12 mouse cellular contexts compared by ENCODE assay signal in genomic region chr14:25301336-25302031, GRCm38 (mm10).
A peak's percentile ranks its signal among the peaks of the same experiment; 100 is the strongest.
DNase-seq lines count a peak whose midpoint lies in the region; ATAC-seq lines count a peak whose summit lies in the region.
"Had no signal": no experiment of that assay in that cellular context is flagged by ENCODE, and none has a peak within 500 bp of the region (broad histone marks: within the 10 kb centered on the region; RNA-seq: fewer than 3 reads in every experiment).

No protein-coding gene starts in this region.

- H3K9ac ChIP-seq in midbrain, embryonic 13.5 days (replicated peaks), result no peak overlapping the region
- peak overlapping the region; percentile 5 for H3K9ac ChIP-seq in hindbrain, embryonic 16.5 days (ENCODE audit: low read depth, low read length)
- H3K9ac ChIP-seq: limb, embryonic 12.5 days; lung, embryonic 14.5 days had no signal

- no peak for ATAC-seq in midbrain, embryonic 13.5 days
- ATAC-seq in hindbrain, embryonic 16.5 days, result no peak

- H3K4me1 ChIP-seq in midbrain, embryonic 10.5 days, result peaks cover 47% of the 10 kb centered on the region
- H3K4me1 ChIP-seq in midbrain, embryonic 13.5 days (replicated peaks), result peaks cover 42% of the 10 kb centered on the region
- H3K4me1 ChIP-seq in hindbrain, embryonic 16.5 days (ENCODE audit: control insufficient read depth, insufficient read depth, low read depth, low read length), result peaks cover 7% of the 10 kb centered on the region

- DNase-seq in cerebellum, adult 9-11 months, result peak; percentile 4
- DNase-seq in cerebellum, adult 9-10 months, result no peak
- no peak for DNase-seq in midbrain, embryonic 10.5 days (ENCODE audit: low spot score)
- peak; percentile 72 for DNase-seq in retina, postnatal 1 day
- no peak for DNase-seq in adrenal gland, postnatal 10 days
- no peak for DNase-seq in layer of hippocampus, adult 11-12 months (ENCODE audit: low spot score)
- DNase-seq: gastrocnemius, postnatal 14 days; kidney, adult 18-20 months; lung, embryonic 14.5 days had no signal

- no peak overlapping the region for H3K4me2 ChIP-seq in midbrain, embryonic 13.5 days (replicated peaks)
- peak overlapping the region; percentile 31 for H3K4me2 ChIP-seq in hindbrain, embryonic 16.5 days (ENCODE audit: low read length)
- H3K4me2 ChIP-seq: limb, embryonic 12.5 days; lung, embryonic 14.5 days had no signal

- 51% methylated on average over 9 of the region's 9 CpGs for WGBS in midbrain, embryonic 10.5 days
- whole genome bisulfite sequencing in midbrain, embryonic 13.5 days, result 38% methylated on average over 9 of the region's 9 CpGs
- 45% methylated on average over 9 of the region's 9 CpGs for WGBS in hindbrain, embryonic 16.5 days

- H3K9me3 ChIP-seq in midbrain, embryonic 10.5 days (replicated peaks), result 0 out of 2 replicates have a peak, but pooled peaks cover 2% of the 10 kb centered on the region
- no peaks in the 10 kb centered on the region for H3K9me3 ChIP-seq in midbrain, embryonic 13.5 days
- no peaks in the 10 kb centered on the region for H3K9me3 ChIP-seq in hindbrain, embryonic 16.5 days (ENCODE audit: control insufficient read depth, low read length)
- H3K9me3 ChIP-seq: limb, embryonic 12.5 days had no signal

- no peak overlapping the region for H3K4me3 ChIP-seq in midbrain, embryonic 10.5 days
- no peak overlapping the region for H3K4me3 ChIP-seq in midbrain, embryonic 13.5 days (replicated peaks)
- peak overlapping the region; percentile 8 for H3K4me3 ChIP-seq in hindbrain, embryonic 16.5 days (ENCODE audit: low read length)
- H3K4me3 ChIP-seq: limb, embryonic 12.5 days had no signal

- H3K27me3 ChIP-seq in midbrain, embryonic 10.5 days (ENCODE audit: low read depth, poor library complexity, severe bottlenecking), result peaks cover 34% of the 10 kb centered on the region
- no peaks in the 10 kb centered on the region for H3K27me3 ChIP-seq in midbrain, embryonic 13.5 days
- H3K27me3 ChIP-seq in hindbrain, embryonic 16.5 days (replicated peaks; ENCODE audit: control insufficient read depth, insufficient read depth, low read length), result no peaks in the 10 kb centered on the region
- H3K27me3 ChIP-seq: limb, embryonic 12.5 days had no signal

- peak overlapping the region; percentile 30; the same call in 1 of the 2 replicates for H3K27ac ChIP-seq in midbrain, embryonic 10.5 days (replicated peaks)
- H3K27ac ChIP-seq in midbrain, embryonic 13.5 days, result no peak overlapping the region
- no peak overlapping the region for H3K27ac ChIP-seq in hindbrain, embryonic 16.5 days (ENCODE audit: low read depth, low read length)

- H3K36me3 ChIP-seq in midbrain, embryonic 10.5 days, result no peaks in the 10 kb centered on the region
- H3K36me3 ChIP-seq in midbrain, embryonic 13.5 days, result no peaks in the 10 kb centered on the region
- no peaks in the 10 kb centered on the region for H3K36me3 ChIP-seq in hindbrain, embryonic 16.5 days (ENCODE audit: control insufficient read depth, insufficient read depth, low read length)
- H3K36me3 ChIP-seq: limb, embryonic 12.5 days had no signal

Comparison
In these comparisons a context has a peak if more than half of its experiments do, and no peak if none do; other contexts are left out.
1. DNase-seq: peak in cerebellum, adult 9-11 months (single experiment) and retina, postnatal 1 day (single experiment); none in cerebellum, adult 9-10 months (single experiment), midbrain, embryonic 10.5 days (single experiment), adrenal gland, postnatal 10 days (single experiment) and layer of hippocampus, adult 11-12 months (single experiment).